Mouse (Mus musculus) ES-Bruce4 (cell line): ENCODE measurements at regions not wholly inside any gene's neighbourhood (a gene's known extent, or its start where the extent isn't known, plus 50 kb on each side); places are given as distances from the start of the nearest gene placed in this dataset.
"Not testable (repeated sequence)": the region's sequence is repeated elsewhere in the genome, so short reads cannot be mapped to it uniquely, and the experiment has no call there.

ENCODE experiments used
- CTCF ChIP-seq: IDR thresholded peaks from one replicate; pipeline ENCODE4 v1.8.1; 2011; ENCODE audit warnings: low read depth, low read length
- EP300 ChIP-seq: IDR thresholded peaks from 2 replicates; pipeline ENCODE4 v1.6.1; 2011; ENCODE audit warnings: low read depth, low read length; ENCODE audit not compliant: insufficient read depth
- POLR2A ChIP-seq: IDR thresholded peaks from one replicate; pipeline ENCODE4 v1.8.1; 2011; ENCODE audit warnings: low read length; ENCODE audit not compliant: insufficient read depth

DNA sequence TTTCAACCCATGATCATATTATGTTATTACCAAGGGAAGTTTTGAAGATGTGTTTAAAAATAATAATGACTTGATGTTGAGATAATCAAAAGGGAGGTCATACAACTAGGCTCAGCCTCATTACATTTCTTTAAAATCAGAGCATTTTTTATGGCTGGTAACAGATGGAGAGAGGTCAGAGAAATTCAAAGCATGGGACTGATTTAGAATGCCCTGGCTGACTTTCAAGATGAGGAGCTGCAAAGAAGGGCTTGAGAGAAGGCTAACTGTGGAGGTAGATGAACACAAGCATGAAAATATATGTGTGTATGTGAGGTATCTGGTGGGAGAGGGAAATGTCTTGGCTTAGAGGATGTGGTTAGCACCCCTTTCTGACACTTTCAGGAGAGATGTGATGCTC is 502.6 kb upstream of the Gdi2 start:
- not testable (repeated sequence) for TF ChIP-seq POLR2A, CTCF, EP300
